Mouse (Mus musculus): Measurements from ENCODE around the gene Spocd1. TPM values are rescaled to one million over a fixed set of nuclear protein-coding genes. Genes with fewer than 3 reads are reported as not detected.

Gene Spocd1
- polyA plus RNA-seq, 1 experiment, result 0.25 TPM

- Histone ChIP-seq H3K9ac (ENCODE audit: low read depth, poor library complexity, severe bottlenecking) (no peak overlapping the region), H3K4me1 (ENCODE audit: control insufficient read depth, insufficient read depth, low read length) (peaks cover 8% of the 10 kb centered on the region), H3K4me3 (ENCODE audit: low read depth, low read length) (no peak overlapping the region), H3K27ac (ENCODE audit: insufficient read depth, low read length) (no peak overlapping the region), H3K27me3 (ENCODE audit: control insufficient read depth, insufficient read depth, low read length, poor library complexity, severe bottlenecking) (no peaks in the 10 kb centered on the region), H3K9me3 (replicated peaks; ENCODE audit: control insufficient read depth, insufficient read depth, low read length, poor library complexity, severe bottlenecking) (no peaks in the 10 kb centered on the region), H3K36me3 (ENCODE audit: control insufficient read depth, insufficient read depth, low read length, poor library complexity, severe bottlenecking) (no peaks in the 10 kb centered on the region)
- TF ChIP-seq EP300 (IDR thresholded peaks at IDR 0.05; ENCODE audit: insufficient read depth, low read depth, low read length) (no peak), POLR2A (IDR thresholded peaks at IDR 0.05; ENCODE audit: insufficient read depth, low read length) (no peak), CTCF (IDR thresholded peaks at IDR 0.05; ENCODE audit: low read depth, low read length) (no peak)
Measured at GRCm38 (mm10) chr4:129970861-129971260, 41.8 kb downstream of the Spocd1 start.

DNA sequence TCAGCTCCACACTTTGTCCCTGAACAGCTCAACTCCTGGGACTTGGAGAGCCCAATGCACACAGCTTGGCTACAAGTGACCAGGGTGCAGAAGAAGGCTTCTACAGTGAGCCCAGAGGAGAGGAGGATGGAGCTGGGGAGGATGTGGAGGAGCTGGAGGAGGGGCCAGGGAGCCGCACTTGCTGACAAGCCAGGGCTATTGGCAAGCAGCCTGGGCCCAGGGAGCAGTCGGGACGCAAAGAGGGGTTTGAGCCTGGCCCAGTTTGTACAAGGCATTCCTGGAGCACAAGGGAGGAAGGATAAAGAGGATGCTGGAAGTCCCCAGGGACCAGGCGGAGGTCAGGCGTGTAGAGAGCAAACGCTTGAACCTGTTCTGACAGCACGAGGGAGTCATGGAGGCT is 42.9 kb downstream of the Spocd1 start:
- TF ChIP-seq EP300 (IDR thresholded peaks at IDR 0.05; ENCODE audit: insufficient read depth, low read depth, low read length), result no peak
- TF ChIP-seq POLR2A (IDR thresholded peaks at IDR 0.05; ENCODE audit: insufficient read depth, low read length), result no peak
- TF ChIP-seq CTCF (IDR thresholded peaks at IDR 0.05; ENCODE audit: low read depth, low read length), result no peak
- no peaks in the 10 kb centered on the region for H3K36me3 ChIP-seq (ENCODE audit: control insufficient read depth, insufficient read depth, low read length, poor library complexity, severe bottlenecking)
- no peaks in the 10 kb centered on the region for H3K9me3 ChIP-seq (replicated peaks; ENCODE audit: control insufficient read depth, insufficient read depth, low read length, poor library complexity, severe bottlenecking)
- peaks cover 10% of the 10 kb centered on the region for H3K4me1 ChIP-seq (ENCODE audit: control insufficient read depth, insufficient read depth, low read length)
- no peak overlapping the region for H3K27ac ChIP-seq (ENCODE audit: insufficient read depth, low read length)
- no peak overlapping the region for H3K9ac ChIP-seq (ENCODE audit: low read depth, poor library complexity, severe bottlenecking)
- H3K4me3 ChIP-seq (ENCODE audit: low read depth, low read length), result peak overlapping the region; percentile 27
- no peaks in the 10 kb centered on the region for H3K27me3 ChIP-seq (ENCODE audit: control insufficient read depth, insufficient read depth, low read length, poor library complexity, severe bottlenecking)

DNA sequence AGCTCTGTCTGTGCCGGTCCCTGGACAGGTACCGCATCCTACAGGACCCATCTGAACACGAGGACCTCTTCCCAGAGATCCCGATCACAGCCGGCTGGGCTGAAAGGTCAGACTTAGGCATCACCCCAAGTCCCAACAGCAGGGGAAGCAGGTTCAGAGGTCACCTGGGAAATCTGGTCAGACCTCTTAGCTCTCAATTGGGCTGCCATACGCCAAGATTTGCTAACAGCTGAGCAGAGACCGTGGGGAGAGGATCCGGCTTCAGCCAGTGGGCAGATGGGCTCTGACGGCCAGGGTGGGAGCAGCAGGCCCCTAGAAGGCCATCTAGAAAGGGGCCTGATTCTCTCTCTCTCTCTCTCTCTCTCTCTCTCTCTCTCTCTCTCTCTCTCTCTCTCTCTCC is 45.2 kb downstream of the Spocd1 start:
- no peak overlapping the region for H3K27ac ChIP-seq (ENCODE audit: insufficient read depth, low read length)
- H3K4me1 ChIP-seq (ENCODE audit: control insufficient read depth, insufficient read depth, low read length), result peaks cover 13% of the 10 kb centered on the region
- no peaks in the 10 kb centered on the region for H3K9me3 ChIP-seq (replicated peaks; ENCODE audit: control insufficient read depth, insufficient read depth, low read length, poor library complexity, severe bottlenecking)
- H3K4me3 ChIP-seq (ENCODE audit: low read depth, low read length), result no peak overlapping the region
- TF ChIP-seq CTCF (IDR thresholded peaks at IDR 0.05; ENCODE audit: low read depth, low read length) (no peak), EP300 (IDR thresholded peaks at IDR 0.05; ENCODE audit: insufficient read depth, low read depth, low read length) (no peak), POLR2A (IDR thresholded peaks at IDR 0.05; ENCODE audit: insufficient read depth, low read length) (no peak)
- no peaks in the 10 kb centered on the region for H3K27me3 ChIP-seq (ENCODE audit: control insufficient read depth, insufficient read depth, low read length, poor library complexity, severe bottlenecking)
- H3K9ac ChIP-seq (ENCODE audit: low read depth, poor library complexity, severe bottlenecking), result no peak overlapping the region
- H3K36me3 ChIP-seq (ENCODE audit: control insufficient read depth, insufficient read depth, low read length, poor library complexity, severe bottlenecking), result no peaks in the 10 kb centered on the region

DNA sequence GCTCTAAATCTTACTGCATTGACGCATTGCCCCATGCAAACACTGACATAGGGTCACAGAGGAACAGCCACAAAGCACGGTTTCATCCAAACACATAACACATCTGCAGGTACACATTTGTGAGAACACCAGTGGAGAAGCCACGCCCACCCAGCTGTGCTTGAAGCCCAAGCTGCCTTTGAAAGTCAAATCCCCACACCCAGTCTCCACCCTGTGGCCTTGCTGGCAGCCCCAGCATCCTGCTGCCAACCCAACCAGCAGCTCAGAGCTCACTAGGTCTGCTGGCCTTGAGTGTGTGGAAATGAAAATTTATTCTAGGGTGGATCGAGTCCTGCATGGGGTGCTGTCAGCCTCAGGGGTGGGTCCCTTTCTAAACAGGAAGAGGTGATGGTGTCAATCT is 48.2 kb downstream of the Spocd1 start:
- Histone ChIP-seq H3K4me1 (ENCODE audit: control insufficient read depth, insufficient read depth, low read length) (peaks cover 11% of the 10 kb centered on the region), H3K36me3 (ENCODE audit: control insufficient read depth, insufficient read depth, low read length, poor library complexity, severe bottlenecking) (no peaks in the 10 kb centered on the region), H3K9ac (ENCODE audit: low read depth, poor library complexity, severe bottlenecking) (no peak overlapping the region), H3K27ac (ENCODE audit: insufficient read depth, low read length) (no peak overlapping the region), H3K27me3 (ENCODE audit: control insufficient read depth, insufficient read depth, low read length, poor library complexity, severe bottlenecking) (no peaks in the 10 kb centered on the region), H3K9me3 (replicated peaks; ENCODE audit: control insufficient read depth, insufficient read depth, low read length, poor library complexity, severe bottlenecking) (no peaks in the 10 kb centered on the region), H3K4me3 (ENCODE audit: low read depth, low read length) (no peak overlapping the region)
- TF ChIP-seq CTCF (IDR thresholded peaks at IDR 0.05; ENCODE audit: low read depth, low read length) (no peak), EP300 (IDR thresholded peaks at IDR 0.05; ENCODE audit: insufficient read depth, low read depth, low read length) (no peak), POLR2A (IDR thresholded peaks at IDR 0.05; ENCODE audit: insufficient read depth, low read length) (no peak)

- Histone ChIP-seq H3K4me3 (ENCODE audit: low read depth, low read length) (no peak overlapping the region), H3K9ac (ENCODE audit: low read depth, poor library complexity, severe bottlenecking) (no peak overlapping the region), H3K27ac (ENCODE audit: insufficient read depth, low read length) (no peak overlapping the region), H3K27me3 (ENCODE audit: control insufficient read depth, insufficient read depth, low read length, poor library complexity, severe bottlenecking) (no peaks in the 10 kb centered on the region), H3K4me1 (ENCODE audit: control insufficient read depth, insufficient read depth, low read length) (peaks cover 11% of the 10 kb centered on the region), H3K36me3 (ENCODE audit: control insufficient read depth, insufficient read depth, low read length, poor library complexity, severe bottlenecking) (no peaks in the 10 kb centered on the region), H3K9me3 (replicated peaks; ENCODE audit: control insufficient read depth, insufficient read depth, low read length, poor library complexity, severe bottlenecking) (no peaks in the 10 kb centered on the region)
- TF ChIP-seq POLR2A (IDR thresholded peaks at IDR 0.05; ENCODE audit: insufficient read depth, low read length), result no peak
- TF ChIP-seq EP300 (IDR thresholded peaks at IDR 0.05; ENCODE audit: insufficient read depth, low read depth, low read length), result no peak
- no peak for TF ChIP-seq CTCF (IDR thresholded peaks at IDR 0.05; ENCODE audit: low read depth, low read length)
Measured at GRCm38 (mm10) chr4:129978227-129978626, 49.2 kb downstream of the Spocd1 start.

DNA sequence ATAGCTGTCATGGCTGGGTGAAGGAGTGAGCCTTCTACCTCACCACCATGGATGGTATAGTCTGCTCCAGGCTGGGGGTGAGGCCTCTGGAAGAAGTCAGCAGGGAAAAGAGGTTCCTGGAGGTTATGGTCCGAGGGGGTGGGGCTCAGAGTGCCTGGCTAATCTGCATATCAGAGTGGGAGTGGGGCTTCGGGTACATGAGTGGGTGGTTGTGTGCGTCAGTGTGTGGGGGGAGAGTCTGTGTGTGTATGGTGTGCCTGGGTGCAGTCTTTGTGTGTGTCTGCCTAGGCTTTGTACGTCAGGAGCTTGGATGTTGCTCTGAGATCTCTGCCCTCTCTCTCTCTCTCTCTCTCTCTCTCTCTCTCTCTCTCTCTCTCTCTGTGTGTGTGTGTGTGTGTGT is 49.9 kb downstream of the Spocd1 start:
- Histone ChIP-seq H3K4me1 (ENCODE audit: control insufficient read depth, insufficient read depth, low read length) (peaks cover 11% of the 10 kb centered on the region), H3K36me3 (ENCODE audit: control insufficient read depth, insufficient read depth, low read length, poor library complexity, severe bottlenecking) (no peaks in the 10 kb centered on the region), H3K4me3 (ENCODE audit: low read depth, low read length) (no peak overlapping the region), H3K27me3 (ENCODE audit: control insufficient read depth, insufficient read depth, low read length, poor library complexity, severe bottlenecking) (no peaks in the 10 kb centered on the region), H3K9me3 (replicated peaks; ENCODE audit: control insufficient read depth, insufficient read depth, low read length, poor library complexity, severe bottlenecking) (no peaks in the 10 kb centered on the region), H3K27ac (ENCODE audit: insufficient read depth, low read length) (no peak overlapping the region), H3K9ac (ENCODE audit: low read depth, poor library complexity, severe bottlenecking) (no peak overlapping the region)
- TF ChIP-seq EP300 (IDR thresholded peaks at IDR 0.05; ENCODE audit: insufficient read depth, low read depth, low read length) (no peak), CTCF (IDR thresholded peaks at IDR 0.05; ENCODE audit: low read depth, low read length) (no peak), POLR2A (IDR thresholded peaks at IDR 0.05; ENCODE audit: insufficient read depth, low read length) (no peak)

Measured in ES-Bruce4 (cell line).